Mouse (Mus musculus) limb, embryonic 10.5 days (tissue): Measurements from ENCODE around the gene Tyk2. TPM values are rescaled to one million over a fixed set of nuclear protein-coding genes. Genes with fewer than 3 reads are reported as not detected.

Experiments
- DNase-seq: peaks from one replicate; pipeline ENCODE4 v3.0.0-alpha.2; 2017; ENCODE audit warnings: low spot score
- H3K27ac ChIP-seq: fragments of 300-500 bp; sonication (generic); 2 replicates; pipeline ENCODE4 v1.5.1; 2016; ENCODE audit warnings: mild to moderate bottlenecking
- H3K27me3 ChIP-seq: fragments of 300-500 bp; sonication (generic); 2 replicates; pipeline ENCODE4 v1.6.1; 2016; ENCODE audit warnings: low read depth, mild to moderate bottlenecking; ENCODE audit not compliant: poor library complexity, severe bottlenecking
- H3K36me3 ChIP-seq: fragments of 300-500 bp; sonication (generic); 2 replicates; pipeline ENCODE4 v1.6.1; 2016; ENCODE audit warnings: mild to moderate bottlenecking, moderate library complexity
- H3K4me1 ChIP-seq: fragments of 300-500 bp; sonication (generic); 2 replicates; pipeline ENCODE4 v1.6.1; 2016
- H3K4me3 ChIP-seq: fragments of 300-500 bp; sonication (generic); 2 replicates; pipeline ENCODE4 v1.5.1; 2016; ENCODE audit warnings: mild to moderate bottlenecking, moderate library complexity
- H3K9me3 ChIP-seq: fragments of 300-500 bp; sonication (generic); replicated peaks from 2 replicates; pipeline ENCODE4 v1.6.1; 2016; ENCODE audit warnings: mild to moderate bottlenecking
- WGBS: fragments of 180-500 bp; shearing (Covaris S2); methylation state at CpG from one replicate; pipeline ENCODE4 v1.1.7; 2016; 5-methylcytosine and 5-hydroxymethylcytosine counted together
- polyA plus RNA-seq: library from polyadenylated mRNA; unstranded; fragments of >200 nt; fragmentation: Nextera tagmentation; extraction: Ambion mirVana; gene quantifications from 2 replicates; pipeline ENCODE4 v1.2.1, GENCODE M21; 2016

The Tyk2 gene
- 11.5 and 15.3 TPM in 2 replicates for polyA plus RNA-seq

GRCm38 (mm10) chr9:21131059-21131956 is at the start of gene Tyk2:
Gene Tyk2, minus strand, starts transcription at chr9:21131243.
- H3K4me1 ChIP-seq: peaks cover 9% of the 10 kb centered on the region
- no peaks in the 10 kb centered on the region for H3K9me3 ChIP-seq
- H3K27ac ChIP-seq: peak within 1 kb of the TSS; percentile 83
- 6% methylated on average over 37 of the region's 37 CpGs for WGBS
- H3K27me3 ChIP-seq: no peaks in the 10 kb centered on the region
- peak; percentile 92 for DNase-seq
- peak within 1 kb of the TSS; percentile 68 for H3K4me3 ChIP-seq
- H3K36me3 ChIP-seq: peaks cover 16% of the 10 kb centered on the region

DNA sequence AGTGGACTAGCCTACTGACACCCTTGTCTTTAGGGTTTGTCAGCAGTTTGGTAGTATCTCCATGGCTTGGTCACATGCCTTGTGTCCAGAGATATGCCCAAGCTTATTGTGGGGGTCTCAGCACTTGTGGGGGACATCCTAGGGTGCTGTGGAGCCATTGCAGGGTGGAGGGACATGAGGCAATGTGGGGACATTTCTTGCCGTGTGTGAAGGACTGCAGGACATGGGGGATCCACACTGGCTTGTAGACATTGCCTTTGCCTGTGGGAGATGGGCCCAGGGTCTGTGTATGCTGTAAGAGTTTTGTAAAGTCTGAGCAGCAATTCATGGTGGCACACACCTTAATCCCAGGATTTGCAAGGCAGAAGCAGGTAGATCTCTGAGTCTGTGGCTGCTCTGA is 49.8 kb upstream of the Tyk2 start:
- no peaks in the 10 kb centered on the region for H3K9me3 ChIP-seq
- no peaks in the 10 kb centered on the region for H3K36me3 ChIP-seq
- peak overlapping the region; percentile 79; the same call in 1 of the 2 replicates for H3K27ac ChIP-seq
- no peak for DNase-seq
- peaks cover 45% of the 10 kb centered on the region for H3K27me3 ChIP-seq
- no peak overlapping the region for H3K4me3 ChIP-seq
- peaks cover 38% of the 10 kb centered on the region for H3K4me1 ChIP-seq
- 45% methylated on average over 1 of the region's 1 CpGs for WGBS

GRCm38 (mm10) chr9:21180402-21180801 is 49.4 kb upstream of the Tyk2 start:
- Histone ChIP-seq H3K27ac (no peak overlapping the region; the same call in 1 of the 2 replicates), H3K9me3 (no peaks in the 10 kb centered on the region), H3K27me3 (peaks cover 41% of the 10 kb centered on the region), H3K4me1 (peaks cover 34% of the 10 kb centered on the region), H3K4me3 (no peak overlapping the region), H3K36me3 (no peaks in the 10 kb centered on the region)
- 68% methylated on average over 4 of the region's 4 CpGs for WGBS
- no peak for DNase-seq

GRCm38 (mm10) chr9:21172364-21172763 is 41.3 kb upstream of the Tyk2 start:
- no peaks in the 10 kb centered on the region for H3K36me3 ChIP-seq
- WGBS: 79% methylated on average over 6 of the region's 6 CpGs
- H3K27ac ChIP-seq: no peak overlapping the region
- no peaks in the 10 kb centered on the region for H3K27me3 ChIP-seq
- no peaks in the 10 kb centered on the region for H3K9me3 ChIP-seq
- no peak for DNase-seq
- no peak overlapping the region for H3K4me3 ChIP-seq
- peaks cover 19% of the 10 kb centered on the region for H3K4me1 ChIP-seq

DNA sequence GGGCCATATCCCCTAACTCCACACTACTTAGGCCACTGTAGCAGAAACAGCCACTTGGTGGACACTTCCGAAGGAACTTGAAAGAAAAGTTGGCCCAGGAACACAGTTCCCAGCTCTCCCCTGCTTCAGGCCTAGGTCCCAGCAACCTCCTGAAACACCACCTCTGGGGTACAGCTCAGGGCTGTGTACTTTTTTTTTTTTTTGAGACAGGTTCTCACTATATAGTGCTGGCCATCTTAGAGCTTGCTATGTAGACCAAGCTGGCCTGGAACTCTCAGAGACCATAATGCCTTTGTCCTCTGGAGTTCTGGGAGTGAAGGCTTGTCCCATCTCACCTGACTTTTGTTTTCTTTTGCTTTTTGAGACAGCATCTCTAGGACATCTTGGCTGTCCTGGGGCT is 38.1 kb upstream of the Tyk2 start:
- WGBS: 41% methylated on average over 1 of the region's 1 CpGs
- peaks cover 50% of the 10 kb centered on the region for H3K4me1 ChIP-seq
- H3K9me3 ChIP-seq: no peaks in the 10 kb centered on the region
- H3K27me3 ChIP-seq: peaks cover 31% of the 10 kb centered on the region
- peak overlapping the region; percentile 44; the same call in 1 of the 2 replicates for H3K4me3 ChIP-seq
- no peaks in the 10 kb centered on the region for H3K36me3 ChIP-seq
- DNase-seq: no peak
- peak overlapping the region; percentile 87; the same call in 1 of the 2 replicates for H3K27ac ChIP-seq

- no peaks in the 10 kb centered on the region for H3K9me3 ChIP-seq
- 5% methylated on average over 30 of the region's 30 CpGs for WGBS
- DNase-seq: peak; percentile 88
- H3K27me3 ChIP-seq: peaks cover 39% of the 10 kb centered on the region
- H3K4me3 ChIP-seq: peak overlapping the region; percentile 44
- peak overlapping the region; percentile 87 for H3K27ac ChIP-seq
- H3K4me1 ChIP-seq: peaks cover 56% of the 10 kb centered on the region
- no peaks in the 10 kb centered on the region for H3K36me3 ChIP-seq
Observed at GRCm38 (mm10) chr9:21168161-21169123, 37.4 kb upstream of the Tyk2 start.

- WGBS: 49% methylated on average over 10 of the region's 10 CpGs
- Histone ChIP-seq H3K27me3 (peaks cover 49% of the 10 kb centered on the region), H3K27ac (peak overlapping the region; percentile 87), H3K36me3 (no peaks in the 10 kb centered on the region), H3K4me3 (peak overlapping the region; percentile 44), H3K9me3 (no peaks in the 10 kb centered on the region), H3K4me1 (peaks cover 56% of the 10 kb centered on the region)
- DNase-seq: peak; percentile 64
Observed at GRCm38 (mm10) chr9:21167140-21168097, 36.4 kb upstream of the Tyk2 start.

DNA sequence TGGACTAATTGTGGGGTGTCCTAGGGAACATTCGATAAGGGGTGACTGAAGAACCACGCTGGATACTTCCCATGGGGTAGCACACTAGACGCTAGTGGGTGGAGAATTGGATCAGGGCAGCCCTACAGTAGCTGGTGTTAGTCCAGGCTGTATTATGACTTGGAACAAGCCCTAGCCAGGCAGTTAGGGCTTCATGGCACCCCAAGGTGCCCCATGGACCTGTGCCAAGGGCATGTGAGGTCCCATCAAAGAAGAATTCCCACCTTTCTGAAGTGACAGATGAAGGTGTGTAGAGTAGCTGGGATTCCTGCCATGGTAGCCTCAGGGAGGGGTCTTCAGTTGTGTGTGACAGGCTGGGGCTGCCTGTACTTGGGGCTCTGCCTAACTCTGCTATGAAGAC is 35.5 kb upstream of the Tyk2 start:
- Histone ChIP-seq H3K27me3 (peaks cover 58% of the 10 kb centered on the region), H3K4me1 (peaks cover 59% of the 10 kb centered on the region), H3K36me3 (no peaks in the 10 kb centered on the region), H3K4me3 (peak overlapping the region; percentile 63), H3K27ac (peak overlapping the region; percentile 87), H3K9me3 (no peaks in the 10 kb centered on the region)
- DNase-seq: no peak
- WGBS: 29% methylated on average over 3 of the region's 3 CpGs

DNA sequence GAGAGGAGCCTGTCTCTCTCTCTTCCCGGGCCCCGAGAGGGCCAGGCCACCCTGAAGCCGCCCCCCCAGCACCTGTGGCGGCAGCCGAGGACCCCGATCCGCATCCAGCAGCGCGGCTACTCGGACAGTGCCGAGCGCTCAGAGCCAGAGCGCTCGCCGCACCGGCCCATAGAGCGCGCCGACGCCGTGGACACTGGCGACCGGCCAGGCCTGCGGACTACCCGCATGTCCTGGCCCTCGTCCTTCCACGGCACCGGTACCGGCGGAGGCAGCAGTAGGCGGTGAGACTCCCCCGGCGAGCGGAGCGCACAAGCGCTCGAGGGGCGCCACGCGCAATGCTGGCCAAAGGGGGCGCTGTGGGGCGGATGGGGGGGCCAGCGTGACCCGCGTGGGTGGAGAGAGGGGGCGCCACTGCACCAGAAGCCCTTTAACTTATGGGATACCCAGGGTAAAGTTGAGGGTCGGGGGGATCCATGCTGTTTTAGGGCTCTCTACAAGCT is 35.0 kb upstream of the Tyk2 start:
- DNase-seq: peak; percentile 78
- H3K4me1 ChIP-seq: peaks cover 64% of the 10 kb centered on the region

GRCm38 (mm10) chr9:21165041-21165951 is 34.3 kb upstream of the Tyk2 start, which contains the start of gene Pde4a:
Gene Pde4a, plus strand, starts transcription at chr9:21165714.
- peak within 1 kb of the TSS; percentile 63 for H3K4me3 ChIP-seq
- H3K27ac ChIP-seq: peak within 1 kb of the TSS; percentile 87
- peak; percentile 66 for DNase-seq
- 1% methylated on average over 81 of the region's 86 CpGs for WGBS
- peaks cover 69% of the 10 kb centered on the region for H3K27me3 ChIP-seq
- no peaks in the 10 kb centered on the region for H3K9me3 ChIP-seq
- peaks cover 67% of the 10 kb centered on the region for H3K4me1 ChIP-seq
- no peaks in the 10 kb centered on the region for H3K36me3 ChIP-seq

More for the DNA sequence above, 35.0 kb upstream of the Tyk2 start:
- H3K27me3 ChIP-seq: peaks cover 62% of the 10 kb centered on the region
- H3K4me3 ChIP-seq: peak overlapping the region; percentile 63
- no peaks in the 10 kb centered on the region for H3K36me3 ChIP-seq
- 1% methylated on average over 46 of the region's 47 CpGs for WGBS
- no peaks in the 10 kb centered on the region for H3K9me3 ChIP-seq
- H3K27ac ChIP-seq: peak overlapping the region; percentile 87

GRCm38 (mm10) chr9:21164072-21164471 is 33.0 kb upstream of the Tyk2 start:
- H3K4me1 ChIP-seq: peaks cover 65% of the 10 kb centered on the region
- H3K27me3 ChIP-seq: peaks cover 70% of the 10 kb centered on the region
- peak; percentile 57 for DNase-seq
- no peak overlapping the region for H3K27ac ChIP-seq
- no peaks in the 10 kb centered on the region for H3K9me3 ChIP-seq
- WGBS: under 1% methylated on average over 26 of the region's 26 CpGs
- H3K36me3 ChIP-seq: no peaks in the 10 kb centered on the region
- H3K4me3 ChIP-seq: peak overlapping the region; percentile 34
